Mouse (Mus musculus): ENCODE measurements around the gene Xiap. TPM values are rescaled to one million over a fixed set of nuclear protein-coding genes. Genes with fewer than 3 reads are reported as not detected.
A peak's percentile ranks its signal among the peaks of the same experiment; 100 is the strongest.

Gene Xiap
- polyA plus RNA-seq, 1 experiment from 2014 or later: 10.8 TPM

DNA sequence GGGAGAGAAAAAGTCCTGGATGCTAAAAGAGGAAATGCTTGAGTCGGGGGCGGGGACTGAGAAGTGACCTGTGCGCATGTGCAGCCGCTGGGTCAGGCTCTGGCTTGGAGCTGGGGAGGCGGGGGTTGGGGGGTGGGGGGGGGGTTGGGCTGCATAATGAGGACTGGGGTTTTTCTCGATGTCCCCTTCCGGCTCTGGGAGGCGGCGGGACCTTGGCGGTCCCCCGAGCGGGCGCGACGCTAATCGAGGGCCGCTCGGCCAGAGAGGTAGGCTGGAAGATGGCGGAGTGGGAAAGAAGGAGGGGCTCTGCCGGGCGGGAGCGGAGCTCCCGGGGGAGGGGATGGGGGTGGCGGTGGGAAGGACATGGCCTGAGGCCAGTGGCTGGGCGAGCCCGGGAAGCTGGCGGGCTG lies 8.3 kb downstream of the Xiap start:
- H3K27ac ChIP-seq (ENCODE audit: low read depth, low read length): peak overlapping the region; percentile 93
- H3K4me3 ChIP-seq (ENCODE audit: low read depth, low read length): peak overlapping the region; percentile 39
- DNase-seq (ENCODE audit: low spot score) (peak; percentile 75), ATAC-seq (peak; percentile 80)
- H3K4me2 ChIP-seq (ENCODE audit: low read length): peak overlapping the region; percentile 47
- H3K4me1 ChIP-seq (ENCODE audit: control insufficient read depth, insufficient read depth, low read length): peaks cover 3% of the 10 kb centered on the region; the same call in 1 of the 2 replicates
- no peaks in the 10 kb centered on the region for H3K36me3 ChIP-seq (ENCODE audit: control insufficient read depth, insufficient read depth, low read length)
- no peaks in the 10 kb centered on the region for H3K27me3 ChIP-seq (replicated peaks; ENCODE audit: control insufficient read depth, insufficient read depth, low read length)
- peak overlapping the region; percentile 56 for H3K9ac ChIP-seq (ENCODE audit: low read length)
- H3K9me3 ChIP-seq (replicated peaks; ENCODE audit: control insufficient read depth, low read length): no peaks in the 10 kb centered on the region
- 32% methylated on average over 27 of the region's 27 CpGs for WGBS

- 25% methylated on average over 24 of the region's 37 CpGs for WGBS
- H3K4me1 ChIP-seq (ENCODE audit: control insufficient read depth, insufficient read depth, low read length): peaks cover 3% of the 10 kb centered on the region; the same call in 1 of the 2 replicates
Measured at GRCm38 (mm10) chrX:42068201-42068874, 8.9 kb downstream of the Xiap start.

DNA sequence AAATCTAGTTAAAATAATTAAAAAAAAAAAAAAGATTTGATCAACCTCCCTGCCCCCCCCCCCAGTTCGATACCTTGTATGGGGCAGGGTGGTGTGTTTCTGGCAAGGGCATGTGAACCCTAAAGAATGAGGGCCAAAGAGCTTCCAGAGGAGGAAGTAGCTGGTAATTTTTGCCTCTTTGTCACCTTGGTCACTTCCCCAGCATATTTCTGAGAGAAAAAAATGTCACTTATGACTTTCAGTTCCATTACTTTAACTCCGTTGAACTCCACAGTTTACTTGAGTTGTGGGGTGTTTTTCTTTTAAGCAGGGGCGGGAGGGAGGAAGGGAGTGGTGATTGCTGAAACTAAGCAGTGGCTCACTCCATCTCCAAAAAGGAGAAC lies 9.4 kb downstream of the Xiap start:
- ATAC-seq: peak; percentile 13
- Histone ChIP-seq H3K4me2 (ENCODE audit: low read length) (peak overlapping the region; percentile 47), H3K4me3 (ENCODE audit: low read depth, low read length) (peak overlapping the region; percentile 39), H3K4me1 (ENCODE audit: control insufficient read depth, insufficient read depth, low read length) (peaks cover 3% of the 10 kb centered on the region; the same call in 1 of the 2 replicates), H3K27me3 (replicated peaks; ENCODE audit: control insufficient read depth, insufficient read depth, low read length) (no peaks in the 10 kb centered on the region), H3K36me3 (ENCODE audit: control insufficient read depth, insufficient read depth, low read length) (no peaks in the 10 kb centered on the region), H3K9me3 (replicated peaks; ENCODE audit: control insufficient read depth, low read length) (no peaks in the 10 kb centered on the region), H3K27ac (ENCODE audit: low read depth, low read length) (peak overlapping the region; percentile 93), H3K9ac (ENCODE audit: low read length) (peak overlapping the region; percentile 56; the same call in 1 of the 2 replicates)
- WGBS: 38% methylated on average over 3 of the region's 3 CpGs
- DNase-seq (ENCODE audit: low spot score): peak; percentile 4

More at GRCm38 (mm10) chrX:42068201-42068874, 8.9 kb downstream of the Xiap start:
- H3K9me3 ChIP-seq (replicated peaks; ENCODE audit: control insufficient read depth, low read length): no peaks in the 10 kb centered on the region
- ATAC-seq (peak; percentile 93), DNase-seq (ENCODE audit: low spot score) (peak; percentile 87)
- no peaks in the 10 kb centered on the region for H3K36me3 ChIP-seq (ENCODE audit: control insufficient read depth, insufficient read depth, low read length)
- H3K27me3 ChIP-seq (replicated peaks; ENCODE audit: control insufficient read depth, insufficient read depth, low read length): no peaks in the 10 kb centered on the region
- H3K9ac ChIP-seq (ENCODE audit: low read length): peak overlapping the region; percentile 56
- H3K27ac ChIP-seq (ENCODE audit: low read depth, low read length): peak overlapping the region; percentile 93
- H3K4me3 ChIP-seq (ENCODE audit: low read depth, low read length): peak overlapping the region; percentile 39
- peak overlapping the region; percentile 47 for H3K4me2 ChIP-seq (ENCODE audit: low read length)

DNA sequence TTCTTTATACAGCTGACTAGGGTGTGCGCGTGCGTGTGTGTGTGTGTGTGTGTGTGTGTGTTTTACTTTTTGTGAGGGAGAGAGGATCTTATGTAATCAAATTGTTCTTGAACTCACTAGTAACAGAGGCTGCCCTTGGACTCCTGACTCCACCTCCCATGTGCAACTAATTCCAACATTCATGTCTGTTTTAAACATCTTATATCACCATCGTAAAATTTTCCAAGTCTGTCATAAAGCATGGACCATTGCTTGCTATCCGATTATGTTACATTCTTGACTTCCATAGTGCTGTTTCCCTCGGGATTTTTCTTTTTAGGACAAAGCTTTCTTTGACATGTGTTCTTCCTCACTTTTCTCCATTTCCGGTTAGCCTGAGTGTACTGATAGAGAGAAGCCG lies 28.3 kb downstream of the Xiap start:
- ATAC-seq (no peak), DNase-seq (ENCODE audit: low spot score) (no peak)
- no peaks in the 10 kb centered on the region for H3K4me1 ChIP-seq (ENCODE audit: control insufficient read depth, insufficient read depth, low read length)
- H3K4me3 ChIP-seq (ENCODE audit: low read depth, low read length): no peak overlapping the region
- 92% methylated on average over 8 of the region's 8 CpGs for WGBS
- no peaks in the 10 kb centered on the region for H3K36me3 ChIP-seq (ENCODE audit: control insufficient read depth, insufficient read depth, low read length)
- H3K9me3 ChIP-seq (replicated peaks; ENCODE audit: control insufficient read depth, low read length): no peaks in the 10 kb centered on the region
- H3K27me3 ChIP-seq (replicated peaks; ENCODE audit: control insufficient read depth, insufficient read depth, low read length): no peaks in the 10 kb centered on the region
- no peak overlapping the region for H3K27ac ChIP-seq (ENCODE audit: low read depth, low read length)
- no peak overlapping the region for H3K9ac ChIP-seq (ENCODE audit: low read length)
- no peak overlapping the region for H3K4me2 ChIP-seq (ENCODE audit: low read length)

DNA sequence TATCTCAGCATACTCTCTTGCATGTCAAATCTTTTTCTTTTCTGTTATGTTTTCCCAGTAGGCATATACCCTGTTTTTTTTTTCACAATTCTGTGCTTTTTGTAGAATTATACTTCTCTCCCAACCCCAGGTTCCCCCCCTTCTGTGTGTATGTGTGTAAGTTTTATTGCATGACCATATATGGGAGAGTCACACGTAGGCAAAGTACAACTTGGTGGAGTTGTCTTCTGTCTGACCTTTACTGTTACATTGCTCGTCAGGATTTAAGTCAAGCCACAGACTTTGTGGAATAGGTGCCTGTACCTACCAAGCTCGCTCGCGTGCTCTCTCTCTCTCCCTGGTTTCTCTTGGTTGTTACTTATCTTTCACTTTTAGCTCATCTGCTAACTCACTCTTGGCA lies 28.7 kb downstream of the Xiap start:
- H3K4me3 ChIP-seq (ENCODE audit: low read depth, low read length): no peak overlapping the region
- H3K9ac ChIP-seq (ENCODE audit: low read length): no peak overlapping the region
- no peaks in the 10 kb centered on the region for H3K27me3 ChIP-seq (replicated peaks; ENCODE audit: control insufficient read depth, insufficient read depth, low read length)
- H3K4me1 ChIP-seq (ENCODE audit: control insufficient read depth, insufficient read depth, low read length): no peaks in the 10 kb centered on the region
- H3K36me3 ChIP-seq (ENCODE audit: control insufficient read depth, insufficient read depth, low read length): no peaks in the 10 kb centered on the region
- 90% methylated on average over 5 of the region's 5 CpGs for WGBS
- ATAC-seq (no peak), DNase-seq (ENCODE audit: low spot score) (no peak)
- H3K9me3 ChIP-seq (replicated peaks; ENCODE audit: control insufficient read depth, low read length): no peaks in the 10 kb centered on the region
- no peak overlapping the region for H3K27ac ChIP-seq (ENCODE audit: low read depth, low read length)
- no peak overlapping the region for H3K4me2 ChIP-seq (ENCODE audit: low read length)

DNA sequence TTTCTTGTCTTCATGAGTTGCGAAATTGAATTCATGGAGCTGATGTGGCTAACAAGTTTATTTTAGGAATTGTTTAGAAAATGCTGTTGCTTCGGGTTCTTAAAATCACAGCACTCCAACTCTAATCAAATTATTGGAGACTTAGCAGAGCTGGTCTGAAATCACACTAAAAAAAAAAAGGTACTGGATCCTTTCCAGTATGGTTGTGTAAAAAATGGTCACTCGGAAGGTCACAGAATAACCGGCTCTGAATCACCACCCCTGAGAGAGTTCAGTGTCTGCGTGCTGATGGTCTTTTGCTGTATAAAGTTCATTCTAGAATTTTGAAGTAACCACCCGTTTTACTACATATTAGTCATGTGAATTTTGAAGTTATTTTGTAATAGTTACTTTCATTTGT lies 47.7 kb downstream of the Xiap start:
- ATAC-seq: no peak
- H3K9ac ChIP-seq (ENCODE audit: low read length): no peak overlapping the region

DNA sequence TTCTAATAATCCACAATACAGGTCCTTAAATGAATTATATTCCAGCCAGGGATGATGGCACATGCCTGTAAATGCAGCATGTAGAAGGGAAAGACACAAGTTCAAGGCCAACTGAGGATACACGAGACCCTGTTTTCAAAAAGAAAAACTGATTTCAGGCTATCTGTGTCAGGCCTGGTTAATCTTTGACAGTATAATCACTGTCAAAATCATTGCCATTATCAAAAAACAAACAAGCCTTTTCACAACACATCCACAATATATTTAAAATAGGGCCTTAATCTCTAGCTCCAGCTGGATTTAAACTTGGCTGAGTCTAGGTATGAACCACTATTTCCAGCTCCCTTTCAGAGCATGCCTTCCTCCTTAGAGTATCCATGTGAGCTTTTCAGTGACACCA lies 51.1 kb downstream of the Xiap start:
- Histone ChIP-seq H3K4me2 (ENCODE audit: low read length) (no peak overlapping the region), H3K27ac (ENCODE audit: low read depth, low read length) (no peak overlapping the region), H3K9me3 (replicated peaks; ENCODE audit: control insufficient read depth, low read length) (no peaks in the 10 kb centered on the region), H3K4me3 (ENCODE audit: low read depth, low read length) (no peak overlapping the region), H3K4me1 (ENCODE audit: control insufficient read depth, insufficient read depth, low read length) (no peaks in the 10 kb centered on the region), H3K27me3 (replicated peaks; ENCODE audit: control insufficient read depth, insufficient read depth, low read length) (no peaks in the 10 kb centered on the region), H3K9ac (ENCODE audit: low read length) (no peak overlapping the region), H3K36me3 (ENCODE audit: control insufficient read depth, insufficient read depth, low read length) (0 out of 2 replicates have a peak, but pooled peaks cover 7% of the 10 kb centered on the region)
- 77% methylated on average over 1 of the region's 1 CpGs for whole genome bisulfite sequencing
- DNase-seq (ENCODE audit: low spot score) (no peak), ATAC-seq (no peak)

More for the DNA sequence above, 47.7 kb downstream of the Xiap start:
- no peak for DNase-seq (ENCODE audit: low spot score)
- no peak overlapping the region for H3K27ac ChIP-seq (ENCODE audit: low read depth, low read length)
- no peaks in the 10 kb centered on the region for H3K27me3 ChIP-seq (replicated peaks; ENCODE audit: control insufficient read depth, insufficient read depth, low read length)
- H3K4me1 ChIP-seq (ENCODE audit: control insufficient read depth, insufficient read depth, low read length): no peaks in the 10 kb centered on the region
- WGBS: 91% methylated on average over 6 of the region's 6 CpGs
- no peaks in the 10 kb centered on the region for H3K9me3 ChIP-seq (replicated peaks; ENCODE audit: control insufficient read depth, low read length)
- no peak overlapping the region for H3K4me2 ChIP-seq (ENCODE audit: low read length)
- H3K4me3 ChIP-seq (ENCODE audit: low read depth, low read length): no peak overlapping the region
- peaks cover 20% of the 10 kb centered on the region; the same call in 1 of the 2 replicates for H3K36me3 ChIP-seq (ENCODE audit: control insufficient read depth, insufficient read depth, low read length)

GRCm38 (mm10) chrX:42119442-42120048 lies 60.1 kb downstream of the Xiap start:
- no peaks in the 10 kb centered on the region for H3K36me3 ChIP-seq (ENCODE audit: control insufficient read depth, insufficient read depth, low read length)
- peak; percentile 0 for DNase-seq (ENCODE audit: low spot score)
- no peaks in the 10 kb centered on the region for H3K4me1 ChIP-seq (ENCODE audit: control insufficient read depth, insufficient read depth, low read length)
- no peak overlapping the region for H3K4me2 ChIP-seq (ENCODE audit: low read length)
- no peak overlapping the region for H3K9ac ChIP-seq (ENCODE audit: low read length)
- H3K27me3 ChIP-seq (replicated peaks; ENCODE audit: control insufficient read depth, insufficient read depth, low read length): no peaks in the 10 kb centered on the region
- WGBS: 83% methylated on average over 6 of the region's 6 CpGs
- H3K4me3 ChIP-seq (ENCODE audit: low read depth, low read length): no peak overlapping the region
- H3K27ac ChIP-seq (ENCODE audit: low read depth, low read length): no peak overlapping the region
- H3K9me3 ChIP-seq (replicated peaks; ENCODE audit: control insufficient read depth, low read length): no peaks in the 10 kb centered on the region
- ATAC-seq: no peak
